Mouse (Mus musculus) olfactory bulb, adult 2 months (tissue): ENCODE results near the gene Rnf182.

ENCODE experiments used
- CTCF ChIP-seq: fragments of 200-500 bp; IDR thresholded peaks from 2 replicates; pipeline ENCODE4 v1.5.1; 2012; ENCODE audit warnings: low read depth, mild to moderate bottlenecking, low read length, moderate library complexity; ENCODE audit not compliant: insufficient read depth
- POLR2A ChIP-seq: fragments of 200-500 bp; IDR thresholded peaks from 2 replicates; pipeline ENCODE4 v1.6.1; 2012; ENCODE audit warnings: mild to moderate bottlenecking, low read depth, low read length, moderate library complexity; ENCODE audit not compliant: insufficient read depth

GRCm38 (mm10) chr13:43696011-43696410, 80.5 kb downstream of the Rnf182 start:
- no peak for TF ChIP-seq CTCF
- TF ChIP-seq POLR2A = no peak
